Mouse (Mus musculus): ENCODE measurements at regions not wholly inside any gene's neighbourhood (a gene's known extent, or its start where the extent isn't known, plus 50 kb on each side); places are given as distances from the start of the nearest gene placed in this dataset.

- DNase-seq (ENCODE audit: low spot score): no peak
- 57% methylated on average over 9 of the region's 9 CpGs for whole genome bisulfite sequencing
- H3K27me3 ChIP-seq (ENCODE audit: control insufficient read depth, insufficient read depth, low read length): no peaks in the 10 kb centered on the region
- H3K4me3 ChIP-seq (ENCODE audit: low read depth, low read length): no peak overlapping the region
- H3K9me3 ChIP-seq (ENCODE audit: control insufficient read depth, low read length): no peaks in the 10 kb centered on the region
- no peaks in the 10 kb centered on the region for H3K4me1 ChIP-seq (replicated peaks; ENCODE audit: control insufficient read depth, insufficient read depth, low read length)
- no peak overlapping the region for H3K4me2 ChIP-seq (ENCODE audit: low read depth, low read length, severe bottlenecking)
- peak; percentile 61 for ATAC-seq (replicated peaks; ENCODE audit: low FRiP score)
- H3K36me3 ChIP-seq (ENCODE audit: control insufficient read depth, insufficient read depth, low read length): no peaks in the 10 kb centered on the region
- H3K27ac ChIP-seq (ENCODE audit: low read depth, low read length): no peak overlapping the region
- H3K9ac ChIP-seq (ENCODE audit: low read length): no peak overlapping the region
These were observed 273.8 kb upstream of the Elavl2 start for GRCm38 (mm10) chr4:91674318-91674949.

DNA sequence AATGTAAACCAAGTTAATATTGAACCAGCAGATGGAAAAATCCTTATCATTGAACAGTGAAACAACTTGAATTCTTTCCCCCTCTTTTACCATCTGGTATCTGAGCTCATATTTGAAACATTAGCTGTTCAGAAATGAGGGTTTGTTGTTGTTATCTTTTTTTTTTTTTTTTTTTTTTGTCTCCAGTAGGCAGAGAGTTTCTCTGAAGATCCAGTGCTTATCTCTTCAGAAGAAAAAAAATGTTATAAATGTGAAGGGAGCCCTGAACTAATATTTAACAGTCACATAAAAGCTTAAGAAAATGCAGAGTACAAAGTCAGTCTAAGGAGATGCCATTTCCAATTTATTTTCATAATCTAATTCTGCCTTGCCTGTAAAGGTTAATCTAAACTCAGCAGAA, 272.7 kb upstream of the Elavl2 start:
- Histone ChIP-seq H3K9ac (ENCODE audit: low read length) (no peak overlapping the region), H3K4me3 (ENCODE audit: low read depth, low read length) (no peak overlapping the region), H3K27me3 (ENCODE audit: control insufficient read depth, insufficient read depth, low read length) (no peaks in the 10 kb centered on the region), H3K9me3 (ENCODE audit: control insufficient read depth, low read length) (no peaks in the 10 kb centered on the region), H3K4me1 (replicated peaks; ENCODE audit: control insufficient read depth, insufficient read depth, low read length) (no peaks in the 10 kb centered on the region), H3K4me2 (ENCODE audit: low read depth, low read length, severe bottlenecking) (no peak overlapping the region), H3K36me3 (ENCODE audit: control insufficient read depth, insufficient read depth, low read length) (no peaks in the 10 kb centered on the region), H3K27ac (ENCODE audit: low read depth, low read length) (no peak overlapping the region)
- ATAC-seq (replicated peaks; ENCODE audit: low FRiP score) (no peak), DNase-seq (ENCODE audit: low spot score) (no peak)

Measured in forebrain, embryonic 11.5 days (tissue).